Mouse (Mus musculus): ENCODE measurements around the gene Pgbd1.
"Not testable (repeated sequence)": the region's sequence is repeated elsewhere in the genome, so short reads cannot be mapped to it uniquely, and the experiment has no call there.

Gene Pgbd1

DNA sequence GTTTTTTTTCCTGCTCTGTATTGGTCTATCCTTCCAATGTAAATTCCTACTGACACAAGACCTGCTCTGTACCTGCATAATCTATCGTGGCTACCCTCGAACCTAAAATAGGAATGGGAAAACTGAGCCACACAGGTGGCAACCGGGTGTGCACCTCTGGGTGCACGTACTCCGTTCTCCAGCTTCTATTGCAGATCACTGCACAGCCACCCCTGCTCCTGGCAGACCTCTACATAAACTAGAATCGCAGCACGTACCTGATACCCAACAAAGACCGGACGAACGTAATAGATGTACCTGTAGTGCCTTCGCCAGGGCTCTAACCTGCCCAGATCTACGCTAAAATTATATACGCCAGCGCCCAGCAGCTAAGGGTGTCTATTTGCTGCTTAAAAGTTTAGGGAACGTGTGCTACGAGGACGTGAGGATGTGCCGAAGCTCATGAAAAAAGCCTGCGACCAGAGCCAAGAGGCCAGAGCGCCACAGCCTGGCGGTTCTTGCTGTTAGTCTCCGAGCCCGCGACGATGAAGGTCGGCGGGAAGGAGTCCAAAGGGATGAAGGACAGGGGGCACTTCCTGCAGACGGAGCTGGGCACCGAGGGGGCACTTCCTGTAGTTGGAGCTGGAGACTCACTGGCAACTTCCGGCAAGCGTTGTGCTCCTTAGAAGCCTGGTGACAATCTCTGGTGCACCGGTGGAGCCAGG, at the start of gene Pgbd1:
Gene Pgbd1, minus strand, starts transcription at position 556 of the 704 bp plus-strand sequence.
- peak; percentile 20 to 46 for DNase-seq

DNA sequence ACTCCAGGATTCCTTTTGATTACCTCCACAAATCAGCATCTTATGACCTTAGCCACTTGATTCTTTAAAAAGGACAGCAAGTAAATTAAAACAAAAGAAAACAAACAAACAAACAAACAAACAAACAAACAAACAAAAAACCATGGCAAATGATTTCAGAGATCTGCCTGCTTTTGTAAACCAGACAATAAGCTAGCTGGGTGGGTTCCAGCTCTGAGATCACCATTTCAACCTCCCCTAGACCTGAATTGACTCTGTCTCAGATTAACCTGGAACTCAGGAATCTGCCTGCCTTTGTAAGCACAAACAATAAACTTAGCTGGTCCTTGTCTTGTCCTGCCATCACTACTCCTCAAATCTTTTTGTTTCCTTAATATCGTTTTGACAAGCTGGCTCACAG, 46.0 kb upstream of the Pgbd1 start:
- no peak for DNase-seq

GRCm38 (mm10) chr13:21478759-21479670, 38.2 kb upstream of the Pgbd1 start, which contains the start of the genes Zkscan4 and Gm10065:
Gene Zkscan4, plus strand, starts transcription at chr13:21478907.
Gene Gm10065, minus strand, starts transcription at chr13:21479441.
- DNase-seq, result peak in 1 of 2 experiments; percentile 2

GRCm38 (mm10) chr13:21472427-21472826, 31.6 kb upstream of the Pgbd1 start:
- no peak for DNase-seq

DNA sequence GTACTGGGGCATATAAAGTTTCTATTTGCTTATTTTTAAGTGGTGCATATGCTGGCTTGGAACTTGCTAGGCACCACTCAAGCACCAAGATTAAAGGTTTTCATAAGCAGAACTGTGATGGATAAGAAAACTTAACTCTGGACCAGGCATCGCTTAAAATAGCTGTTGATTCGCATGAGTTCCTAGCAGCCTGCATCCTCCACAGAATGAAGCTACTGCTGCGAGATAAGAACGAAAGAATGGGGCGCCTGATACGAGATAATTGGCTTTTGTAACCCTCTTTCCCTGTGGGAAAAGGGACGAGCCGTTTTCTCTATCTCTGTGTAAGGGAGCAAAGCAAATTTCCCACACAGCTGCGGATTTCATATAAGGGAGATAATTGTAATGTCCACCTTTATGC, 28.2 kb upstream of the Pgbd1 start:
- no peak for DNase-seq

DNA sequence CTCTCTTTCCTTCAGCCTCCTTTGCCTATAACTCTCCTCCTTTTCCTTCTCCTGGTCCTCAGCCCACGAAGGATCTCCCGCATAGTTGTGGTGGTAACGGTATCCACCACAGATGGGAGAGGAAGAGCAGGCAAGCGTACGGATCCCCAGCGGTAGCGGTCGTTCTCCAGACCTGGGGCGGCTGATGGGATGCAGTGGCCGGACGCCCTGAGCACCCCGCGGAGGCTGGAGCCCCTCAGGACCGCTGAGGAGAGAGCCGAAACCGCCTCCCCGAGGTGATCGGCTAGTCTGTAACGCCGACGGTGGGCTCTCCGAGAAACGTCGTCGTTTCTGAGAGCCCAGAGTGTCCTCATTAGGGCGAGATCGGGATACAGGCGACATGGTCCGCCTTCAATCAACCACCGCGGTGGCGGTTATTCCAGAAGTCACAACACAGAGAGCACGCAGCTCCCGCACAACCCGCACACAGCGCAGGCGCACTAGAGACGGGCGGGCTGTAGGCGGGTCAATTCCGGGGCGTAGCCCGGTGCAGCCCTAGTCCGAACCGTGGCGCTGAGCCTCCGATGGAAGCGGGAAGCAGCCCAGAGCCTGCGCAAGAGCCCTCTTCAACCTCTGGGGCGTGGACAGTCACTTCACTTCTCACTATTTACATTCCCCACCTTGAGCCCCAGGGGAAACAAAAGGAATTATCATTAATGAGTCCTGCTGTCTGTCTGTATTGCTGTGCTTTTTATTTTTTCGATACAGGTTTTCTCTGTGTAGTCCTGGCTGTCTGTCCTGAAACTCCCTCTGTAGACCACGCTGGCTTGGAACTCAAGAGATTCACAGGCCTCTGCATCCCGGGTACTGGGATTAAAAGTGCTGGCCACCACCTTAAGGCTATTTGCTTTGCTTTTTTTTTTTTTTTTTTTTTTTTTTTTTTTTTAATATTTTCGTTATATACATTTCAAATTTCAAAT, 27.5 kb upstream of the Pgbd1 start, which contains the start of gene Nkapl:
Gene Nkapl, minus strand, starts transcription at position 449 of the 959 bp plus-strand sequence.
- peak; percentile 45 to 64 for DNase-seq

DNA sequence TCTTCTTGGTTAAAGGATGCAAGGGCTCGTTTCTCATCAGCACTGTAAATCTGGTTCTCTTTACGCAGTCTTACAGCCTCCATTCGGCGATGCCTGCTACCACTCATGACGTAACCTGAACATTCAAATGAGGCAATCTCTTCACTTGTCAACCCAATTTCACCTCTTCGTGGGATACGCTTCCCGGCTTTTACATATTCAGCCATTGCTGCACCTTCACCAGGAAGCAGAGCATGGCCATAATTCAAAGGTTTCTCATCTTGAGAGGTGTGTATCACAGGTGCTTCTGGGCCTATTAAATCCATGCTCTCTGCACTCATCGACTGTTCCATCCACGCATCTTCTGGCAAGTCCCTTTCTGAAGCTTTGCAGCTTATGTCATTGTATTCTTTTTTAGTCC, 26.5 kb upstream of the Pgbd1 start:
- DNase-seq, result no peak

DNA sequence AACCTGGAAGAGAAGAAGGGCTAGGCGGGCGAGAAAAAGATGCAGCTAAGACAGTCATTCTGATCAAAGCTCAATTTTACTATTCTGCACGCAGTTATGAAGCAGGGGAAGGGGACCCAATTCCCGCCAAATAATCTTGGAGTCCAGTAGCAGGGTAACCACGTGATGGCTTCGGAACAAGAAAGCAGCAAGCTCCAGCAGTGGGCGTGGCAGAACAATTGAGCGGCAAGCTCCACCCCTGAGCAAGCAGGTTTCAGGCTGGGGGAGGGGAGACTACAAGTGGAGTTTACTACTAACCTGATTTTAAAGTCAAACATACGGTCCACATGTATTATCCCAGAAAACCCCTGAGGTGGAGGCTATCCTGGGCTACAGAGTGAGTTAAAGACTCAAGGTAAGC, 21.7 kb upstream of the Pgbd1 start:
- DNase-seq, result not testable (repeated sequence)

- DNase-seq, result no peak
Observed at GRCm38 (mm10) chr13:21456347-21456746, 15.5 kb upstream of the Pgbd1 start.

DNA sequence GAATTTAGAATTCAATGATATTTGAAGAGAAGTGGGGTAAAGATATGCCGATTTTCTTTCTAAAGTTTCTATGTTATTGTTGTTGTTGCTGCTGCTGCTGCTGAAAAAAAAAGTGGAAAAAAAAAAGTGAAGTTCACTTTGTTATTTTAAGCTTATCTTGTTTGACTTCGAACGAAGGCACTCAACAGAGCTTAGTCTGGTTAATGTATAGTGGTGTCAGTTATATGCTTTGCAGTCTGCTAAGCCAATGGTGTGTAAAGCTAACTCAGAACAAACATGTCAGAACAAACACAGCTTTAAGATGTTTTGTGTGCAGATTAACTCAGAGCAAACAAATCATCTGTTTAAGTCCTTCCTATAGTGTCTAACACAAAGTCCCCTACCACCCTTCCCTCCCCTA, 13.3 kb upstream of the Pgbd1 start:
- no peak for DNase-seq

GRCm38 (mm10) chr13:21453449-21453848, 12.6 kb upstream of the Pgbd1 start, which contains the start of gene Zscan26:
Gene Zscan26, minus strand, starts transcription at chr13:21453730.
- peak; percentile 59 to 76 for DNase-seq

- no peak for DNase-seq
Observed at GRCm38 (mm10) chr13:21453042-21453441, 12.2 kb upstream of the Pgbd1 start.

DNA sequence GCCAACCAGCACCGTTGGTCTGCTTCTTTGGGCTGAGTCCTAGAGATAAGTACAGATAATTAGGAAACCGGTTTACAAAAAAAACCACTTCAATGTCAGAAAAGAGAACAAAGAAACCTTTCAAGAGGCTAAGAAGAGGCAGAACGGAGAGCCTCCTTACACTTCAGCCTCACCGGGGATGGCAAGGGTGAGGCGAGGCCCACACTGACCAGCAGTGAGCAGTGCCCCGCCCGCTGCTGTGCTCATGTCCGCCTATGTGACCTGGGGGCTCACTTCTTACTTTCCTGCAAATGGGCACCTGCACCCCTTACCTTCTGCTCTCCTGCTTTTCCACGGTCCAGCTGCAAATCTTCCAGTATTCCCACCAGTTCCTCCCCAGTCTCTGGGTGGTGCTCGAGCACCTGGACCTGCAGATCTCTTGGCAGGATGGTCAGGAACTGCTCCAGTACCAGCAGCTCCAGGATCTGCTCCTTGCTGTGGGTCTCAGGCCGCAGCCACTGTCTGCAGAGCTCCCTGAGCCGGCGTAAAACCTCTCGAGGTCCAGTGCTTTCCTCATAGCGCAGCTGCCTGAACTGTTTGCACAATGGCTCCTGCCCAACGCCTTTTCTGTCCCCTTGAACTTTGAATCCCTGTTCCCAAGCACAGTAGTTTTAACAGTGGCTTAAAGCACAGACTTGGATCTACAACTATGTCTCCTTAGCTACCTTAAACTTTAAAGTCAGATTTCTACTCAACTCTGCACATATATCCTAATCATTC, 7.2 kb upstream of the Pgbd1 start:
- DNase-seq, result no peak

GRCm38 (mm10) chr13:21446796-21447195, 5.9 kb upstream of the Pgbd1 start:
- no peak for DNase-seq

GRCm38 (mm10) chr13:21441207-21441572, 332 bp upstream of the Pgbd1 start:
- no peak for DNase-seq

DNA sequence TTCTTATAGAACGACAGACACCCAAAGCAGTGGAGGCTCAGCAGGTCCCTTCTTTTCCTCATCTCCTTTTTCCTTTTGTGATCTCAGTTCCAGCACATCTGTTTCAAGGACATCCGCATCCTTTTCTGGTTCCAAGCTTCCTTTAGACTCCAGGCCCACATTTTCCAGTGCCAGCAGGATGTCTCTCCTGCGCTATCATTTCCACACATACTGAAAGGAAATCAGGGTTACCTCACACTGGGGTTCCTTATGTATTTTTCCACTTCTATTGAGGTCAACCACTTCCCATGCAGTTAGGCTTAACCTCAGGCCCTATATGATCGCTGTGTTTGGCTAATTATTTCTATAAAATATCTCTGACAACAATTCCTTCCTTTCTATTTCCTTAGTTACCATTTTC, 5.4 kb downstream of the Pgbd1 start:
- DNase-seq, result no peak

DNA sequence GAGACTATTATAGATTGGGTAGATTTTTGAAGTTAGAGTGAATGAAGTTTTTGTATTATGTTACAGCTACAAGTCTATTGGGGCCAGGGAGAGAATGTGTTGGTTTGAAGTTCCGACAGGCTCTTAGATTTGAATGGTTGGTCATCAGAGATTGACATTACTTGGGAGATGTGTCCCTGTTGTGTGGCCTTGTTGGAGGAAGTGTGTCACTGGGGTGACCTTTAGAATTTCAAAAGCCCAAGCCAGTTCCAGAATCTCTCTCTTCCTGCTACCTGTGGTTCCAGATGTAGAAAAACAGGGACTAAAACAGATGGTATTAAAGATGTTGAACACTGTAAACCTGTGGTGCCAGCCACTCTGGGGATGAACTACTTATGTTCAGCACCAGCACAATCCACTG, 13.2 kb downstream of the Pgbd1 start:
- DNase-seq, result no peak

- no peak for DNase-seq
Observed at GRCm38 (mm10) chr13:21423301-21423700, 17.6 kb downstream of the Pgbd1 start.

DNA sequence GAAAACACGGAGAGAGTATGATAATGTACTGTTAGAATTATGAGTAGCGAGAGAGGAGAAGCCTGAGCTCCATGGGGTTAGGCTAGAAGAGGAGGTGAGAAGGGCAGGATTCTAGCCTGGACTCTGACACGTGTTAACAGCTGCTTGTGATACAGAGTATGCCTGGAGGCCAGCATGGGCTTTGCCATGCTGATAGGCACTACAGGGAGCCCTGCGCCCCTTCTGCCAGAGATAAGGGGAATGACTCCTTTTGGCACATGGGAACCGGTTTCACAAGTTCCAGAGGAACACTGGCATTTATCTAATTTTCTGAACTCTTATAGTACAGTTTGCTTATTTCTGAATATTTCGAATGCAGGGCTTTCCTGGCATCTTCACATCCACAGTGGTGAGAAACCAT, 22.0 kb downstream of the Pgbd1 start:
- no peak for DNase-seq

- DNase-seq, result no peak
Observed at GRCm38 (mm10) chr13:21417298-21418010, 23.4 kb downstream of the Pgbd1 start.

DNA sequence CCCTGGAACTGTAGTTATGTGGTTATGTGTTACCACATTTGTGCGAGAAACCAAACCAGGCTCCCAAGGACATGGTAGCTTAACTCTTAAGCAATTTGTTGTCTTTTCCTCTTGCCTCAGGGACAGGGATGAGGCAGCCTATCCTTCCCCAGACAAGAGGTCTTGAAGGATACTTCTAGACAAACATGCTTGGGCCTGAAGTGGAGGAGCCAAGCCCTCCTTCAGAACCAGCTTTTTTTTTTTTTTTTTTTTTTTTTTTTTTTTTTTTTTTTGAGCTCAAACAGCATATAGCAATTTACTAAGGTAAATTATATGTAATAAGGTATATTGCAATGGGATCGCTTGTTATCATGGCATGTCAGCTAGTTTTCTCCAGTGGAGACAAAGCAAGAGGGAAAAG, 25.1 kb downstream of the Pgbd1 start:
- no peak for DNase-seq

Data from spleen, adult 18-20 months (tissue).